Mouse (Mus musculus): ENCODE data around the gene S100b. TPM values are rescaled to one million over a fixed set of nuclear protein-coding genes. Genes with fewer than 3 reads are reported as not detected.

S100b gene
- not detected in 2 replicates for polyA plus RNA-seq (2016; fragmentation: Nextera tagmentation; extraction: Ambion mirVana)

- WGBS, result 79% methylated on average over 4 of the region's 4 CpGs
- no peak within 1 kb of the TSS for H3K4me3 ChIP-seq
- H3K9me3 ChIP-seq (replicated peaks), result no peaks in the 10 kb centered on the region
- DNase-seq (ENCODE audit: low spot score), result no peak
- H3K36me3 ChIP-seq, result no peaks in the 10 kb centered on the region
- no peak within 1 kb of the TSS for H3K27ac ChIP-seq (replicated peaks)
- H3K4me1 ChIP-seq, result peaks cover 2% of the 10 kb centered on the region; the same call in 1 of the 2 replicates
- no peaks in the 10 kb centered on the region for H3K27me3 ChIP-seq (ENCODE audit: low read depth, poor library complexity, severe bottlenecking)
These were observed at the start of gene S100b for GRCm38 (mm10) chr10:76253536-76253935. Gene S100b, plus strand, starts transcription at chr10:76253853.

GRCm38 (mm10) chr10:76207262-76207796 is 46.3 kb upstream of the S100b start:
- DNase-seq (ENCODE audit: low spot score), result peak; percentile 5
- Histone ChIP-seq H3K4me1 (peaks cover 5% of the 10 kb centered on the region), H3K9me3 (replicated peaks) (no peaks in the 10 kb centered on the region), H3K36me3 (peaks cover 53% of the 10 kb centered on the region), H3K4me3 (no peak overlapping the region), H3K27ac (replicated peaks) (no peak overlapping the region), H3K27me3 (ENCODE audit: low read depth, poor library complexity, severe bottlenecking) (no peaks in the 10 kb centered on the region)
- WGBS, result 95% methylated on average over 13 of the region's 13 CpGs

GRCm38 (mm10) chr10:76209241-76209640 is 44.4 kb upstream of the S100b start:
- no peaks in the 10 kb centered on the region for H3K27me3 ChIP-seq (ENCODE audit: low read depth, poor library complexity, severe bottlenecking)
- H3K4me1 ChIP-seq, result no peaks in the 10 kb centered on the region
- 96% methylated on average over 8 of the region's 8 CpGs for WGBS
- DNase-seq (ENCODE audit: low spot score), result peak; percentile 5
- H3K27ac ChIP-seq (replicated peaks), result no peak overlapping the region
- H3K4me3 ChIP-seq, result no peak overlapping the region
- H3K36me3 ChIP-seq, result peaks cover 72% of the 10 kb centered on the region
- peaks cover 7% of the 10 kb centered on the region for H3K9me3 ChIP-seq (replicated peaks)

GRCm38 (mm10) chr10:76210806-76211205 is 42.8 kb upstream of the S100b start:
- DNase-seq (ENCODE audit: low spot score), result no peak
- Histone ChIP-seq H3K4me3 (no peak overlapping the region), H3K27ac (replicated peaks) (no peak overlapping the region), H3K9me3 (replicated peaks) (peaks cover 23% of the 10 kb centered on the region), H3K27me3 (ENCODE audit: low read depth, poor library complexity, severe bottlenecking) (no peaks in the 10 kb centered on the region), H3K4me1 (no peaks in the 10 kb centered on the region), H3K36me3 (peaks cover 88% of the 10 kb centered on the region)
- WGBS, result 97% methylated on average over 7 of the region's 7 CpGs

GRCm38 (mm10) chr10:76212121-76212520 is 41.5 kb upstream of the S100b start:
- Histone ChIP-seq H3K9me3 (replicated peaks) (peaks cover 27% of the 10 kb centered on the region), H3K36me3 (peaks cover 94% of the 10 kb centered on the region), H3K4me3 (no peak overlapping the region), H3K27ac (replicated peaks) (no peak overlapping the region), H3K4me1 (no peaks in the 10 kb centered on the region), H3K27me3 (ENCODE audit: low read depth, poor library complexity, severe bottlenecking) (no peaks in the 10 kb centered on the region)
- WGBS, result 93% methylated on average over 6 of the region's 6 CpGs
- DNase-seq (ENCODE audit: low spot score), result peak; percentile 6

- 87% methylated on average over 4 of the region's 4 CpGs for WGBS
- DNase-seq (ENCODE audit: low spot score), result peak; percentile 5
- no peak overlapping the region for H3K27ac ChIP-seq (replicated peaks)
- H3K27me3 ChIP-seq (ENCODE audit: low read depth, poor library complexity, severe bottlenecking), result no peaks in the 10 kb centered on the region
- H3K4me3 ChIP-seq, result no peak overlapping the region
- H3K9me3 ChIP-seq (replicated peaks), result peaks cover 27% of the 10 kb centered on the region
- peaks cover 87% of the 10 kb centered on the region for H3K36me3 ChIP-seq
- H3K4me1 ChIP-seq, result no peaks in the 10 kb centered on the region
These were observed 39.5 kb upstream of the S100b start for GRCm38 (mm10) chr10:76214161-76214560.

- 96% methylated on average over 17 of the region's 17 CpGs for WGBS
- Histone ChIP-seq H3K27me3 (ENCODE audit: low read depth, poor library complexity, severe bottlenecking) (no peaks in the 10 kb centered on the region), H3K27ac (replicated peaks) (no peak overlapping the region), H3K4me3 (no peak overlapping the region), H3K36me3 (peaks cover 93% of the 10 kb centered on the region), H3K4me1 (no peaks in the 10 kb centered on the region), H3K9me3 (replicated peaks) (peaks cover 27% of the 10 kb centered on the region)
- no peak for DNase-seq (ENCODE audit: low spot score)
These were observed 36.6 kb upstream of the S100b start for GRCm38 (mm10) chr10:76217056-76217455.

GRCm38 (mm10) chr10:76218240-76218639 is 35.4 kb upstream of the S100b start:
- H3K27me3 ChIP-seq (ENCODE audit: low read depth, poor library complexity, severe bottlenecking), result no peaks in the 10 kb centered on the region
- no peaks in the 10 kb centered on the region for H3K4me1 ChIP-seq
- H3K4me3 ChIP-seq, result no peak overlapping the region
- 92% methylated on average over 9 of the region's 9 CpGs for WGBS
- H3K27ac ChIP-seq (replicated peaks), result no peak overlapping the region
- no peak for DNase-seq (ENCODE audit: low spot score)
- peaks cover 93% of the 10 kb centered on the region for H3K36me3 ChIP-seq
- H3K9me3 ChIP-seq (replicated peaks), result peaks cover 27% of the 10 kb centered on the region

GRCm38 (mm10) chr10:76225944-76226343 is 27.7 kb upstream of the S100b start:
- no peaks in the 10 kb centered on the region for H3K27me3 ChIP-seq (ENCODE audit: low read depth, poor library complexity, severe bottlenecking)
- no peak overlapping the region for H3K4me3 ChIP-seq
- DNase-seq (ENCODE audit: low spot score), result no peak
- no peaks in the 10 kb centered on the region for H3K4me1 ChIP-seq
- 97% methylated on average over 11 of the region's 11 CpGs for WGBS
- H3K36me3 ChIP-seq, result peaks cover 50% of the 10 kb centered on the region
- H3K9me3 ChIP-seq (replicated peaks), result no peaks in the 10 kb centered on the region
- H3K27ac ChIP-seq (replicated peaks), result no peak overlapping the region

- Histone ChIP-seq H3K36me3 (peaks cover 15% of the 10 kb centered on the region), H3K4me3 (no peak overlapping the region), H3K27ac (replicated peaks) (no peak overlapping the region), H3K4me1 (no peaks in the 10 kb centered on the region), H3K27me3 (ENCODE audit: low read depth, poor library complexity, severe bottlenecking) (no peaks in the 10 kb centered on the region), H3K9me3 (replicated peaks) (no peaks in the 10 kb centered on the region)
- 73% methylated on average over 1 of the region's 1 CpGs for WGBS
- DNase-seq (ENCODE audit: low spot score), result no peak
These were observed 24.0 kb upstream of the S100b start for GRCm38 (mm10) chr10:76229627-76230026.

GRCm38 (mm10) chr10:76237341-76238225 is 16.1 kb upstream of the S100b start, which contains the start of gene Prmt2:
Gene Prmt2, minus strand, starts transcription at chr10:76237865.
- peak within 1 kb of the TSS; percentile 87 for H3K27ac ChIP-seq (replicated peaks)
- H3K4me1 ChIP-seq, result peaks cover 21% of the 10 kb centered on the region
- H3K4me3 ChIP-seq, result peak within 1 kb of the TSS; percentile 73
- H3K9me3 ChIP-seq (replicated peaks), result no peaks in the 10 kb centered on the region
- H3K27me3 ChIP-seq (ENCODE audit: low read depth, poor library complexity, severe bottlenecking), result peaks cover 5% of the 10 kb centered on the region; the same call in 1 of the 2 replicates
- peak; percentile 93 for DNase-seq (ENCODE audit: low spot score)
- peaks cover 6% of the 10 kb centered on the region; the same call in 1 of the 2 replicates for H3K36me3 ChIP-seq
- WGBS, result under 1% methylated on average over 47 of the region's 47 CpGs

GRCm38 (mm10) chr10:76239401-76239800 is 14.3 kb upstream of the S100b start:
- Histone ChIP-seq H3K9me3 (replicated peaks) (no peaks in the 10 kb centered on the region), H3K27me3 (ENCODE audit: low read depth, poor library complexity, severe bottlenecking) (peaks cover 5% of the 10 kb centered on the region; the same call in 1 of the 2 replicates), H3K4me3 (no peak overlapping the region), H3K36me3 (peaks cover 6% of the 10 kb centered on the region; the same call in 1 of the 2 replicates), H3K4me1 (peaks cover 21% of the 10 kb centered on the region), H3K27ac (replicated peaks) (no peak overlapping the region)
- DNase-seq (ENCODE audit: low spot score), result no peak
- WGBS, result 79% methylated on average over 4 of the region's 4 CpGs

- Histone ChIP-seq H3K4me3 (no peak overlapping the region), H3K9me3 (replicated peaks) (no peaks in the 10 kb centered on the region), H3K27me3 (ENCODE audit: low read depth, poor library complexity, severe bottlenecking) (no peaks in the 10 kb centered on the region), H3K36me3 (no peaks in the 10 kb centered on the region), H3K4me1 (peaks cover 26% of the 10 kb centered on the region), H3K27ac (replicated peaks) (no peak overlapping the region)
- WGBS, result 74% methylated on average over 2 of the region's 2 CpGs
- DNase-seq (ENCODE audit: low spot score), result no peak
These were observed 8.5 kb upstream of the S100b start for GRCm38 (mm10) chr10:76245106-76245505.
